Mouse (Mus musculus) cerebellum, adult 2 months (tissue): ENCODE results near the gene Hpcal4. TPM values are rescaled to one million over a fixed set of nuclear protein-coding genes. Genes with fewer than 3 reads are reported as not detected.

Experiments used
- DNase-seq, 2 experiments: peaks; one replicate each; pipeline ENCODE4 v3.0.0; 2021
- H3K27ac ChIP-seq: fragments of 200-500 bp; 2 replicates; pipeline ENCODE4 v1.5.1; 2012; ENCODE audit warnings: low read length, control low read depth, inconsistent platforms; ENCODE audit not compliant: insufficient read depth
- H3K27me3 ChIP-seq: fragments of 200-500 bp; 2 replicates; pipeline ENCODE4 v1.6.1; 2012; ENCODE audit warnings: inconsistent platforms, mild to moderate bottlenecking, low read length, moderate library complexity; ENCODE audit not compliant: control insufficient read depth, insufficient read depth
- H3K4me1 ChIP-seq: fragments of 200-500 bp; 2 replicates; pipeline ENCODE4 v1.6.1; 2011; ENCODE audit warnings: low read length; ENCODE audit not compliant: control insufficient read depth, insufficient read depth
- H3K4me3 ChIP-seq: fragments of 200-500 bp; replicated peaks from 2 replicates; pipeline ENCODE3; 2011; ENCODE audit warnings: mild to moderate bottlenecking, low read depth, low read length, control low read depth; ENCODE audit not compliant: insufficient read depth
- CTCF ChIP-seq: fragments of 200-500 bp; IDR thresholded peaks from 2 replicates; pipeline ENCODE4 v1.5.1; 2011; ENCODE audit warnings: low read depth, mild to moderate bottlenecking, control low read depth, low read length, moderate library complexity, borderline replicate concordance; ENCODE audit not compliant: insufficient read depth
- POLR2A ChIP-seq: fragments of 200-500 bp; IDR thresholded peaks from 2 replicates; pipeline ENCODE4 v1.6.1; 2011; ENCODE audit warnings: low read length, control low read depth, borderline replicate concordance; ENCODE audit not compliant: insufficient read depth
- WGBS: fragments of 180-500 bp; shearing (Covaris S2); methylation state at CpG from one replicate; pipeline ENCODE4 v1.1.7; 2018; 5-methylcytosine and 5-hydroxymethylcytosine counted together
- polyA plus RNA-seq: library from polyadenylated mRNA; depleted of rRNA; stranded (reverse); fragments of >200 nt; gene quantifications from 2 replicates; pipeline ENCODE4 v1.2.3, GENCODE M21; 2012

The Hpcal4 gene
- polyA plus RNA-seq, 1 experiment, result 23.9 TPM

DNA sequence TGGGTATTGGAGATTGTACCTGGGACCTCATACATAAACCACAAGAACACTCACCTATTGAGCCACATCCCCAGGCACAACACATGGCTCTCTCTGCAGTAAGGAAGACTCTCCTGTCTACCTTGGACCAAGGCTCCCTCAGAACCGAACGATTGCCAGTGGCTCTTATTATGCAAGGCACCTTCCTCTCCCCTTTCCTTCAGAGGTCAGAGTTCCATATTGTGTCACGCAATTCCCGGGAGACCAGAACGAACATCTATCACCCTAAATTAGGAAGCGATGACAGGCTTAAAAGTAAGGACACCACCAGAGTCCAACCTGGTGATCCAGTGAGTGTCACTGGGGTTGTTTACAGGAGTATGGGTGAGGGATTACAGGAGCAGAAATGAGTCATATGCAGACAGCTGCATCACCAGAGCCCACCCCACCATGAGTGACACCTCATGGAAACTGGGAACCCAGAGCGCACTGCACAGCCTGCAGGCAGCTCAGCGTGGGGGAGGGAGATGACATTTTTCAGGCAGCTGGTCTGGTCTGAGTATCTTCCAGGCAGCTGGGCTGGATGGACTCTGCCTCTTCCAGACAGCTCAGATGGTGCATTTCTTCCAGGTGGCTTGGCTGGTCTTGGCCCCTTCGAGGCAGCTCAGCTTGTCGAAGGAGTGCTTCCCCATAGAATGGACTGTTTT is 42.8 kb downstream of the Hpcal4 start:
- Histone ChIP-seq H3K4me1 (no peaks in the 10 kb centered on the region), H3K27ac (no peak overlapping the region), H3K4me3 (no peak overlapping the region), H3K27me3 (no peaks in the 10 kb centered on the region)
- 39% methylated on average over 10 of the region's 10 CpGs for WGBS
- no peak for DNase-seq
- no peak for TF ChIP-seq POLR2A
- no peak for TF ChIP-seq CTCF

DNA sequence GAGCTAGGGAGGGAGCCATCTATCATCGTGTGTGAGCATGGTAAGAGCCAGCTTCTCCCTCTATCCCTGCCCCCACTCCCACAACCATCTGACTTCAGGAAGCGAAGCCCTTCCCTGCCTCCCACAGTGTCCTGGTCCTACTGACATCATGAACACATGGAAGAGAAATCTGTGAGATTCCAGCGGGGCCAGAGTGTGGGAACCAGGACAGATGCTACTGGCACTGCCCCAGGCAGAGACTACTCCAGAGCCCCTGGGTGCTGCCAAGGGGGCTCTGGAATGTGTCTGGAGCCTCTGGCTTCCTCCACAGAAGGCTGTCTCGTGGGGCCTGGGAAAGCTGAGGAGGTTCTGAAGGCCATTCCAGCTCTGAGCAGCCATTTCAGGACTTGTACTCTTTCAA is 44.7 kb downstream of the Hpcal4 start:
- Histone ChIP-seq H3K4me1 (no peaks in the 10 kb centered on the region), H3K27me3 (no peaks in the 10 kb centered on the region), H3K27ac (no peak overlapping the region), H3K4me3 (no peak overlapping the region)
- DNase-seq, result no peak
- TF ChIP-seq POLR2A (no peak), CTCF (no peak)
- 47% methylated on average over 4 of the region's 4 CpGs for WGBS

DNA sequence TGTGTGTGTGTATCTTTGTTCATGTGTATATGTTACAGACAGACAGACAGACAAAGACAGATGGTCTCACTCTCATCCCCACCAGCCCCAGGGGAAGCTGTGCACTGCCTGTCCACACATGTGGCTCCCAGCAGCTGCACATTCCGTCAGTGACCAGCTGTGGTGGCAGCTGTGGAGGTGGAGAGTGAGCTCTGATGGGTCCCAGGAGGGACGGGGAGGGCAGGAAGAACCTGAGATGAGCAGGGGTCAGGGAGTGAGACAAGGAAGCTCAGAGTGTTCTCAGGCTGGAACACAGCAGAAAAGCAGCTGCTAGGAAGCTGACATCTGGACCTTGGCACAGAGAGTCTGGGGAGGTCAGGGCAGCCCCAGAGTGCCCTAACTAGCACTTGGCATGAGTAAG is 45.2 kb downstream of the Hpcal4 start:
- Histone ChIP-seq H3K27me3 (no peaks in the 10 kb centered on the region; the same call in 1 of the 2 replicates), H3K27ac (no peak overlapping the region), H3K4me3 (no peak overlapping the region), H3K4me1 (no peaks in the 10 kb centered on the region)
- no peak for DNase-seq
- WGBS, result 69% methylated on average over 2 of the region's 2 CpGs
- TF ChIP-seq POLR2A (no peak), CTCF (no peak)

DNA sequence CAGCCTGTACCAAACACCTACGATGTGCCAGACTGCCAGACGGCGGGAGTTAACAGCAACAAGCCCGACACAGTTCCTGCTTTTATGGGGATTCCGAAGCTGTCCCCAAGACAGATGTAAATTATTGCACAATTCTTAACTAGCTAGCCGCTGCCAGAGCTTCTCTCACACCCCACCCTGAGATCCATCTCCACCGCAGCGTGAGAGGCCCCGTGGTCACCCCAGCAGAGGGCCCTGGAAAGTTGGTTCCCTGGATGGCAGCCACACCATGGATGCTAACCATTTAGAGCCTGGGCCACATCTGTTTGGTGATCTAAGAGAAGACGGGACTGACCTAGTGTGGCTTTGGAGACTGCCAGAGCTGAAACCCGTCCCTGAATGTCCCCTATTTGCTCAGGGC is 46.1 kb downstream of the Hpcal4 start:
- H3K27ac ChIP-seq, result no peak overlapping the region
- DNase-seq, result no peak
- WGBS, result 71% methylated on average over 11 of the region's 11 CpGs
- no peak for TF ChIP-seq CTCF
- no peak for TF ChIP-seq POLR2A
- no peaks in the 10 kb centered on the region for H3K4me1 ChIP-seq
- H3K27me3 ChIP-seq, result peaks cover 3% of the 10 kb centered on the region; the same call in 1 of the 2 replicates
- H3K4me3 ChIP-seq, result no peak overlapping the region

DNA sequence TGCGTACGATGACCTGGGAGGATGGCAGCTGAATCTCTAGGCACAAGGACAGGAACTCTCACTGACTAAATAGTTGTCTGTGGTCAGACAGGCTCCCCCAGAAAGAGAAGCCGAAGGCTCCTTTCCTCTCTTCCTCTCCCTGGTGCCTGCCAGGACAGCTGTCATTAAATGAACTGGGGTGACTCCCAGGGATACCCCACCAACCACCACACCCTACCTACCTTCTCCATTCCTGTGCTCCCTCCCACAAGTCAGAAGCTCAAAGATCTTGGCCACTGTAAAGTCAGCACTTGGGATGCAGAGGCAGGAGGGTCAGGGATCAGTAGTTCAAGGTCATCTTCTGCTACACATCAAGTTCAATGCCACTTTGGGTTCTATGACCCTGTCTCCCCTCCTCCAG is 49.8 kb downstream of the Hpcal4 start:
- no peak for DNase-seq
- WGBS, result 75% methylated on average over 3 of the region's 3 CpGs
- H3K4me1 ChIP-seq, result no peaks in the 10 kb centered on the region
- no peak overlapping the region for H3K27ac ChIP-seq
- peaks cover 3% of the 10 kb centered on the region; the same call in 1 of the 2 replicates for H3K27me3 ChIP-seq
- no peak overlapping the region for H3K4me3 ChIP-seq
- no peak for TF ChIP-seq POLR2A
- TF ChIP-seq CTCF, result no peak

DNA sequence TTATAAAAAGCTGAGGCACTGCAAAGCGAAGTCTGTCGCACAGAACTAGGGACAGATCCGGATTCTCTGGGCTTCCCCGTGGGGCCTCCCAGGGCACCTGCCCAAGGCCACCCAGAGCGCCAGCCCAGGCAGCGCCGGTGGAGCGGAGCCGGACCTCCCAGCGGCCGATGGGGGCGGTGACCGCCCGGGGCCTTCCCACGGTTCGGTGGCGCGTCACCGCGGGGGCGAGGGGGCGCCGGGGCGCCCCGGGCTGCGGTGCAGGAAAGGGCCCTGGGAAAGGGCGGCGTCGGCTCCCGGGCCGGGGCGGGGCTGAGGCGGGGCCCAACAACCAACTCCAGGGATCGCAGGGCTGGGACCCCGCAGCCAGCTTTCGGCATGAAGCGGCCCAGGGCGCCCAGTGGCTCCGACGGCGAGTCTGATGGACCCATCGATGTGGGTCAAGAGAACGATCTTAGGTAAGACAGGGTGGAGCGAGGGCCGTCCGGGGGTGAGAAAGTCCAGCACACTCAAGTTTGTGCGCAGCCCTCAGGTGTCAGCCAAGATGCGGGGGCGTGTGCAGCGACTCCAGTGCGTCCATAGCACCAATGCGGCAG is 50.6 kb downstream of the Hpcal4 start, which contains the start of gene Heyl:
Gene Heyl (plus strand): TSS at position 65 of the 593 bp plus-strand sequence.
- H3K27me3 ChIP-seq, result peaks cover 3% of the 10 kb centered on the region; the same call in 1 of the 2 replicates
- no peaks in the 10 kb centered on the region for H3K4me1 ChIP-seq
- no peak within 1 kb of the TSS for H3K4me3 ChIP-seq
- TF ChIP-seq POLR2A (no peak), CTCF (no peak)
- no peak within 1 kb of the TSS for H3K27ac ChIP-seq
- WGBS, result 9% methylated on average over 52 of the region's 52 CpGs
- no peak for DNase-seq

DNA sequence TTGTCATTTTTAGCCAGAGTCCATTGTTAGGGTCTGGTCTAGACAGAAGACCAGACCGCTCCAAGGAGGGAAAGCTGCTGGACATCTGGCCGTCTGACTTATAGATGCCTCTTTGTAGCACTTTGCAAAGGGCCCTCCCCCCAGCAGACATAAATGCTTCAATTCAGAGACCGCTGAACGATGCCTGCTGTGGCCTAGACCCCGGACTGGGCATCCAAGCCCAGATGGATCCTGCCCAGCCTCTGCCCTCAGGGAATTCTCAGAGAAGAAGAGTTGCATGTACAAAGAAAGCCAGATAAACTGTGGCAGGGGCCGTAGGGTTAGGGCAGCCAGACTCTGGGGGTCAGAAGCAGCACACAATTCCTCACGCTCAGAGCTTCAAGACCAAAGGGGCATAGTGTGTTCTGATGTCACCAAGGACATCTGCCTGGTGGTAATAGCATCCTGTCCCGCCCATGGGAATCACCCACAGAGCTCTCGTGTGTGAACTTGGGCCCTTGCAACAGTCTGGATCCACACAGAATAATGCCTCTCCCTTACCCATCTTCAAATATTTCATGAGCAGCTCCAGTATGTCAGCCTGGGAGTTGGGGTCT is 52.9 kb downstream of the Hpcal4 start:
- 67% methylated on average over 9 of the region's 9 CpGs for WGBS
- Histone ChIP-seq H3K27ac (no peak overlapping the region), H3K4me1 (no peaks in the 10 kb centered on the region), H3K4me3 (no peak overlapping the region), H3K27me3 (peaks cover 8% of the 10 kb centered on the region; the same call in 1 of the 2 replicates)
- no peak for TF ChIP-seq POLR2A
- TF ChIP-seq CTCF, result no peak
- no peak for DNase-seq
